Mouse (Mus musculus): ENCODE data around the gene Ube2u.

DNA sequence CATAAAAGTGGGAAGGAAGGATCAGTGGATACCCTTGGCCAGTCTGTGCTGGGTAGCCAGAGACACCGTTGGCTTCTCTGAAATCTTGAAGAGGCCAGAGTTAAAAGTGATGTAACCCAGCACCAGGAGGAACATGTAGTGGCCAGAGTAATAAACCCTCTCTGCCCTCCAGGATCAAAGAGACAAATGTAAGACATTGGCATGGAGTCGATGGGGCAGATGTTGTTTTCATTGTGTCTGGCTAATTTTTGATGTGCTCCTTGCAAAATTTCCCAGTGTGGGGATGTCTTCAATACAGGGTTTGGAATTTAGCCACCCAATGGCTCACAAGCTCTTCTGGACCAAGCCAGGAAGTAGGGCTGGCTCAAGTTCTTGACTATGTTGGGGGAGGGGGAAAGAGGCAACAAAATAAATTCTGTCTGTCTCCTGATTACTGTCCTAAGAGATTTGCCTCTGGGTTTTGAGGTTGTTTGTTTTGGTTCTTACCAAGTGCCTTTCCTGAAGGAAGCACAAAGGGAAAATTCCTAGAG, 49.2 kb upstream of the Ube2u start:
- TF ChIP-seq CTCF (IDR thresholded peaks at IDR 0.05; ENCODE audit: borderline replicate concordance, control insufficient read depth, extremely low read depth, insufficient read depth, low read length, poor library complexity) (no peak), POLR2A (IDR thresholded peaks at IDR 0.05; ENCODE audit: control insufficient read depth, extremely low read depth, insufficient read depth, low read length, poor library complexity) (no peak)
